Mouse (Mus musculus): ENCODE results near the gene Pus3. TPM values are rescaled to one million over a fixed set of nuclear protein-coding genes. Genes with fewer than 3 reads are reported as not detected.

Pus3 gene
- 22.1 and 23.9 TPM in 2 replicates for polyA plus RNA-seq (2014; fragmentation: Nextera tagmentation; extraction: Ambion mirVana)

GRCm38 (mm10) chr9:35558257-35559008, at the start of gene Pus3, which contains the start of gene Ddx25:
Gene Pus3 (plus strand): TSS chr9:35558595.
Gene Ddx25 (minus strand): TSS chr9:35558528.
- no peaks in the 10 kb centered on the region for H3K9me3 ChIP-seq (ENCODE audit: control insufficient read depth, low read depth, low read length)
- H3K4me3 ChIP-seq (ENCODE audit: low read depth, low read length) = peak within 1 kb of the TSS; percentile 79
- no peaks in the 10 kb centered on the region for H3K27me3 ChIP-seq (ENCODE audit: control insufficient read depth, insufficient read depth, low read length)
- H3K9ac ChIP-seq (replicated peaks; ENCODE audit: low read depth, low read length) = peak within 1 kb of the TSS; percentile 50
- under 1% methylated on average over 59 of the region's 59 CpGs for WGBS
- peak within 1 kb of the TSS; percentile 97 for H3K4me2 ChIP-seq (replicated peaks; ENCODE audit: low read depth, low read length)
- peaks cover 12% of the 10 kb centered on the region; the same call in 1 of the 2 replicates for H3K4me1 ChIP-seq (ENCODE audit: control insufficient read depth, insufficient read depth, low read length)
- peak within 1 kb of the TSS; percentile 58; the same call in 1 of the 2 replicates for H3K27ac ChIP-seq (ENCODE audit: low read length)
- peaks cover 16% of the 10 kb centered on the region; the same call in 1 of the 2 replicates for H3K36me3 ChIP-seq (ENCODE audit: control insufficient read depth, insufficient read depth, low read length)
- peak; percentile 72 for ATAC-seq (ENCODE audit: insufficient number of reproducible peaks, insufficient read depth, low FRiP score, low read depth)

GRCm38 (mm10) chr9:35513900-35514299, 44.5 kb upstream of the Pus3 start:
- Histone ChIP-seq H3K27me3 (ENCODE audit: control insufficient read depth, insufficient read depth, low read length) (no peaks in the 10 kb centered on the region), H3K27ac (ENCODE audit: low read length) (no peak overlapping the region), H3K9ac (replicated peaks; ENCODE audit: low read depth, low read length) (no peak overlapping the region), H3K9me3 (ENCODE audit: control insufficient read depth, low read depth, low read length) (no peaks in the 10 kb centered on the region), H3K4me2 (replicated peaks; ENCODE audit: low read depth, low read length) (no peak overlapping the region), H3K4me1 (ENCODE audit: control insufficient read depth, insufficient read depth, low read length) (no peaks in the 10 kb centered on the region), H3K36me3 (ENCODE audit: control insufficient read depth, insufficient read depth, low read length) (no peaks in the 10 kb centered on the region), H3K4me3 (ENCODE audit: low read depth, low read length) (no peak overlapping the region)
- 0 out of 2 replicates have a peak, but pooled peaks have one; percentile 43 for ATAC-seq (ENCODE audit: insufficient number of reproducible peaks, insufficient read depth, low FRiP score, low read depth)
- WGBS = 92% methylated on average over 4 of the region's 4 CpGs

- no peak for ATAC-seq (ENCODE audit: insufficient number of reproducible peaks, insufficient read depth, low FRiP score, low read depth)
- Histone ChIP-seq H3K9ac (replicated peaks; ENCODE audit: low read depth, low read length) (no peak overlapping the region), H3K27ac (ENCODE audit: low read length) (no peak overlapping the region), H3K4me1 (ENCODE audit: control insufficient read depth, insufficient read depth, low read length) (0 out of 2 replicates have a peak, but pooled peaks cover 1% of the 10 kb centered on the region), H3K9me3 (ENCODE audit: control insufficient read depth, low read depth, low read length) (no peaks in the 10 kb centered on the region), H3K27me3 (ENCODE audit: control insufficient read depth, insufficient read depth, low read length) (no peaks in the 10 kb centered on the region), H3K4me2 (replicated peaks; ENCODE audit: low read depth, low read length) (no peak overlapping the region), H3K4me3 (ENCODE audit: low read depth, low read length) (no peak overlapping the region), H3K36me3 (ENCODE audit: control insufficient read depth, insufficient read depth, low read length) (no peaks in the 10 kb centered on the region)
- whole genome bisulfite sequencing = 81% methylated on average over 5 of the region's 5 CpGs
Measured at GRCm38 (mm10) chr9:35516182-35516581, 42.2 kb upstream of the Pus3 start.

- no peak overlapping the region for H3K4me2 ChIP-seq (replicated peaks; ENCODE audit: low read depth, low read length)
- H3K4me3 ChIP-seq (ENCODE audit: low read depth, low read length) = no peak overlapping the region
- H3K9ac ChIP-seq (replicated peaks; ENCODE audit: low read depth, low read length) = no peak overlapping the region
- no peak for ATAC-seq (ENCODE audit: insufficient number of reproducible peaks, insufficient read depth, low FRiP score, low read depth)
- WGBS = 88% methylated on average over 16 of the region's 16 CpGs
- no peaks in the 10 kb centered on the region for H3K9me3 ChIP-seq (ENCODE audit: control insufficient read depth, low read depth, low read length)
- no peak overlapping the region for H3K27ac ChIP-seq (ENCODE audit: low read length)
- no peaks in the 10 kb centered on the region for H3K27me3 ChIP-seq (ENCODE audit: control insufficient read depth, insufficient read depth, low read length)
- 0 out of 2 replicates have a peak, but pooled peaks cover 6% of the 10 kb centered on the region for H3K4me1 ChIP-seq (ENCODE audit: control insufficient read depth, insufficient read depth, low read length)
- no peaks in the 10 kb centered on the region for H3K36me3 ChIP-seq (ENCODE audit: control insufficient read depth, insufficient read depth, low read length)
Measured at GRCm38 (mm10) chr9:35516711-35517110, 41.7 kb upstream of the Pus3 start.

GRCm38 (mm10) chr9:35518169-35518568, 40.2 kb upstream of the Pus3 start, which contains the start of gene Gm1113:
Gene Gm1113 (minus strand): TSS chr9:35518269.
- 64% methylated on average over 3 of the region's 3 CpGs for WGBS
- H3K4me1 ChIP-seq (ENCODE audit: control insufficient read depth, insufficient read depth, low read length) = 0 out of 2 replicates have a peak, but pooled peaks cover 6% of the 10 kb centered on the region
- no peaks in the 10 kb centered on the region for H3K9me3 ChIP-seq (ENCODE audit: control insufficient read depth, low read depth, low read length)
- H3K36me3 ChIP-seq (ENCODE audit: control insufficient read depth, insufficient read depth, low read length) = no peaks in the 10 kb centered on the region
- no peak within 1 kb of the TSS for H3K4me2 ChIP-seq (replicated peaks; ENCODE audit: low read depth, low read length)
- ATAC-seq (ENCODE audit: insufficient number of reproducible peaks, insufficient read depth, low FRiP score, low read depth) = no peak
- H3K9ac ChIP-seq (replicated peaks; ENCODE audit: low read depth, low read length) = no peak within 1 kb of the TSS
- H3K27ac ChIP-seq (ENCODE audit: low read length) = no peak within 1 kb of the TSS
- no peaks in the 10 kb centered on the region for H3K27me3 ChIP-seq (ENCODE audit: control insufficient read depth, insufficient read depth, low read length)
- no peak within 1 kb of the TSS for H3K4me3 ChIP-seq (ENCODE audit: low read depth, low read length)

- no peak overlapping the region for H3K9ac ChIP-seq (replicated peaks; ENCODE audit: low read depth, low read length)
- H3K36me3 ChIP-seq (ENCODE audit: control insufficient read depth, insufficient read depth, low read length) = no peaks in the 10 kb centered on the region
- H3K4me1 ChIP-seq (ENCODE audit: control insufficient read depth, insufficient read depth, low read length) = 0 out of 2 replicates have a peak, but pooled peaks cover 6% of the 10 kb centered on the region
- no peaks in the 10 kb centered on the region for H3K9me3 ChIP-seq (ENCODE audit: control insufficient read depth, low read depth, low read length)
- H3K27me3 ChIP-seq (ENCODE audit: control insufficient read depth, insufficient read depth, low read length) = no peaks in the 10 kb centered on the region
- WGBS = 79% methylated on average over 6 of the region's 6 CpGs
- H3K4me3 ChIP-seq (ENCODE audit: low read depth, low read length) = no peak overlapping the region
- ATAC-seq (ENCODE audit: insufficient number of reproducible peaks, insufficient read depth, low FRiP score, low read depth) = no peak
- H3K27ac ChIP-seq (ENCODE audit: low read length) = no peak overlapping the region
- H3K4me2 ChIP-seq (replicated peaks; ENCODE audit: low read depth, low read length) = no peak overlapping the region
Measured at GRCm38 (mm10) chr9:35520631-35521348, 37.6 kb upstream of the Pus3 start.

GRCm38 (mm10) chr9:35522241-35522640, 36.2 kb upstream of the Pus3 start:
- H3K4me3 ChIP-seq (ENCODE audit: low read depth, low read length) = no peak overlapping the region
- no peaks in the 10 kb centered on the region for H3K9me3 ChIP-seq (ENCODE audit: control insufficient read depth, low read depth, low read length)
- no peak overlapping the region for H3K9ac ChIP-seq (replicated peaks; ENCODE audit: low read depth, low read length)
- H3K36me3 ChIP-seq (ENCODE audit: control insufficient read depth, insufficient read depth, low read length) = no peaks in the 10 kb centered on the region
- H3K27me3 ChIP-seq (ENCODE audit: control insufficient read depth, insufficient read depth, low read length) = no peaks in the 10 kb centered on the region
- H3K27ac ChIP-seq (ENCODE audit: low read length) = no peak overlapping the region
- no peak for ATAC-seq (ENCODE audit: insufficient number of reproducible peaks, insufficient read depth, low FRiP score, low read depth)
- H3K4me1 ChIP-seq (ENCODE audit: control insufficient read depth, insufficient read depth, low read length) = 0 out of 2 replicates have a peak, but pooled peaks cover 6% of the 10 kb centered on the region
- WGBS = 73% methylated on average over 2 of the region's 2 CpGs
- no peak overlapping the region for H3K4me2 ChIP-seq (replicated peaks; ENCODE audit: low read depth, low read length)

GRCm38 (mm10) chr9:35522821-35523515, 35.4 kb upstream of the Pus3 start:
- Histone ChIP-seq H3K4me3 (ENCODE audit: low read depth, low read length) (no peak overlapping the region), H3K27ac (ENCODE audit: low read length) (peak overlapping the region; percentile 59), H3K4me1 (ENCODE audit: control insufficient read depth, insufficient read depth, low read length) (0 out of 2 replicates have a peak, but pooled peaks cover 6% of the 10 kb centered on the region), H3K9ac (replicated peaks; ENCODE audit: low read depth, low read length) (no peak overlapping the region), H3K36me3 (ENCODE audit: control insufficient read depth, insufficient read depth, low read length) (no peaks in the 10 kb centered on the region), H3K4me2 (replicated peaks; ENCODE audit: low read depth, low read length) (no peak overlapping the region), H3K9me3 (ENCODE audit: control insufficient read depth, low read depth, low read length) (no peaks in the 10 kb centered on the region), H3K27me3 (ENCODE audit: control insufficient read depth, insufficient read depth, low read length) (no peaks in the 10 kb centered on the region)
- ATAC-seq (ENCODE audit: insufficient number of reproducible peaks, insufficient read depth, low FRiP score, low read depth) = no peak
- 77% methylated on average over 1 of the region's 1 CpGs for WGBS

Measured in stomach, embryonic 14.5 days (tissue).